Mouse (Mus musculus): ENCODE measurements around the gene Gm13420. TPM values are rescaled to one million over a fixed set of nuclear protein-coding genes. Genes with fewer than 3 reads are reported as not detected.
"Not testable (repeated sequence)": the region's sequence is repeated elsewhere in the genome, so short reads cannot be mapped to it uniquely, and the experiment has no call there.

Gm13420 gene
- polyA plus RNA-seq, 2 experiments from 2014 or later = 0.30 TPM; not detected in 1

DNA sequence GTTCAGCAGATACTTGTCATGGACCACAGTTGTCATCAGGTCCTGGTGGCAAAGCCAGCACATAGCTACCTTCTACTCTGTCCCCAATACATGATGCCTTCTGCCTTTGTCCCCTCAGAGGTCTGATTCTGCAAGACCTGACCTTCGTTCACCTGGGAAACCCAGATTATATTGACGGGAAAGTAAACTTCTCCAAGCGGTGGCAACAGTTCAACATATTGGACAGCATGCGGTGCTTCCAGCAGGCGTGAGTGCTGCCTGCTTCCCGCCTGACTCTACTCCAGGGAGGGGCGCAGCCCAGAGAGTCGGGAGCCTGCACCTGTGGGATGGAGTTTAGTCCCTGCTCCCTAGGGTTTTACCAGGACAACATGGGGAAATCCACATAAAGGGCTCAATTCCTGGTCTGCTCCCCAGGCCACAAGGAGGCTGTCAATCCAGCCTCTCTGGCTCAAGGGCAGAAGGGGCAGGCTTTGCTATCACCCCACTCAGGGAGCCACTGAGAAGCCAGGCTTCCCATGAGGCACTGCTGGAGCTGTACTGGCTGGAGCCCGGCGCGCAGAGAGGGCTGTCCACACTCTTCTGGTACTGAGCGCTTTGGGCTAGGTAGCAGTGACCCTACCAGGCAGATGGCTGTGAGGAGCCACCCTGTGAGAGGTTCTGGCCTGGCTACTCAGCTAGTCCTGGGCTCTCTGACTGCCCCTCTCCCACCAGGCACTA, 14.1 kb downstream of the Gm13420 start:
- ATAC-seq = no peak

DNA sequence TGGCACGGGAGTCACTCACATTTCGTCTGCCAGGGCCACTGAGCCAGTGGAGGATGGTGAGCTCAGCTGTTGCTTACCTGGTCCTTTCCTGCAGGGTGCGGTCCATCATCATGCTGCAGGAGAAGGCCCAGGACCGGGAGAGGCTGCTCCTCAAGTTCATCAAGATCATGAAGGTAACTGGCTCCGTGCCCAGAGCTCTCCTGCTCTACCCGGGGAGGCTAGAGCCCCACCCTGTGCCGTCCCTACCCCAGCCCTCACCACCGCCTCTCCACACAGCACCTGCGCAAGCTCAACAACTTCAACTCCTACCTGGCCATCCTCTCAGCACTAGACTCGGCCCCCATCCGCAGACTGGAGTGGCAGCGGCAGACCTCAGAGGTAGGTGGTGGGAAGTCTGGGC, 15.8 kb downstream of the Gm13420 start:
- no peak for ATAC-seq

DNA sequence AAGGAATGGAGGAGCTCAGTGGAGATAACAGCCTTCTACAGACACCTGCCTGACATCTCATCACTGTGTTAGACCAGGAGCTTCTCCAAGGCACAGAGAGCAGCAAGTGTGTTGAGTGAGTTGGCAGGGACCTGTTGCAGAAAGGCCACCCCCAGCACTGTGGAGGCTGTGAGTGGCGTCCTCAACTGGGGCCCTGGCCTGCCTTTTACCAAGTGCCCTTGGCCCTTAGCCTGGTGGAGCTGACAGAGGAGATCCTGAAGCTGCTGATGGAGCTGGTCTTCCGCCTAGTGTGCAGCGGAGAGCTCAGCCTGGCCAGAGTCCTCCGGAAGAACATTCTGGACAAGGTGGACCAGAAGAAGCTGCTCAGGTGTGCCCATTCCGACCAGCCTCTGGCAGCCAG, 18.1 kb downstream of the Gm13420 start:
- no peak for ATAC-seq

DNA sequence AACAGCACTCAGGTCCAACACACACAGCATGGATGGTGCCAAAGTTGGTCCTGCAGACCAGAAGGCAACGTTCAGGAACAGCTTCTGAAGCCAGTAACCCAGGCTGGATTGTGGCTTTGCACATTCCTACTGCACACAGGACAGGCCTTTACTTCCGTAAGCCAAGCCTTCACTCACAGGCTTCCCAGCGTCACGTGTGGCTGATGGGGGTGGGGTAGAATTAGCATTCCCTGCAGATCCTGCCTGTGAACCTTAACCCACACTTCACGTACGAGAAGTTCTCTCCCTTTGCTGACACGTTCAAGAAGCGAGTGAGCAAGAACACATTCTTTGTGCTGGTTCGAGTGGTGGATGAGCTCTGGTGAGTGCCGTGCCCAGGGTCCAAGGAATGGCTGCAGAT, 18.9 kb downstream of the Gm13420 start:
- no peak for ATAC-seq

DNA sequence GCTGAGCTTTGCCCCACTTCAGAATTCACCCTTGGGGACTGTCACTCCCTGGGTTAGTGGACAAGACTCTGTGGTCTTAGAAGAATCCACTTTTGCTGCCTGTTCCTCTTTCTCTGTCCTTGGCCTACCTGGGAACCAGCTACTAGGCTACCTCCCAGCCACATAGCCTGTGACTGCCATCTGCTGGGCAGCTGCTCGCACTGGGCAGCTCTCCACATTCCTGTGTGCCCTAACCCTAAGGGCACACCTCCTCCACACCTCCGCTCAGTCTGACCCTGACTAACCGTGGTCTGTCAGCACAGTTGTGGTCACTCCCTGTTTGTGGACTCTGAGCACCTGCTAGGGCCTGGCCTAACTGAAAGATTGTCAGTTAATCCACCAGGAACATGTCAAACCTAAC, 19.9 kb downstream of the Gm13420 start:
- ATAC-seq = no peak

DNA sequence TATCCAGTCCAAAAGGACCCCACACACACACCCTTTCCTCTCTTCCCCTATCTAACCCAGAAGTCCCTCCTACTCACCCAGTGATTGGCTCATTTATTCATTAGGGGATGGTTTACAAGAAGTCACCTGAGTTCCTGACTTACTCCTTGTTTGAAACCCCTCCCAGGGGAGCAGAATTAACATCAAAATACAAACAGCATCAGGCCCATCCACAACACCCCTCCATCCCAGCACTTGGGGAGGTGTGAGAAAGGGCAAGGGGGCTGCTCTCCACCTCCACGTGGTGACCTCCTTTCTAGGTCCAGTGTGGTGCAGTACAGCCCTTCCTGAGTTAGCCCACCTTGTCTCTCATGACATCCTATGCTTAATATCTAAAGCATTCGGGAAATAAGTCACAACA, 22.0 kb downstream of the Gm13420 start:
- ATAC-seq = no peak

DNA sequence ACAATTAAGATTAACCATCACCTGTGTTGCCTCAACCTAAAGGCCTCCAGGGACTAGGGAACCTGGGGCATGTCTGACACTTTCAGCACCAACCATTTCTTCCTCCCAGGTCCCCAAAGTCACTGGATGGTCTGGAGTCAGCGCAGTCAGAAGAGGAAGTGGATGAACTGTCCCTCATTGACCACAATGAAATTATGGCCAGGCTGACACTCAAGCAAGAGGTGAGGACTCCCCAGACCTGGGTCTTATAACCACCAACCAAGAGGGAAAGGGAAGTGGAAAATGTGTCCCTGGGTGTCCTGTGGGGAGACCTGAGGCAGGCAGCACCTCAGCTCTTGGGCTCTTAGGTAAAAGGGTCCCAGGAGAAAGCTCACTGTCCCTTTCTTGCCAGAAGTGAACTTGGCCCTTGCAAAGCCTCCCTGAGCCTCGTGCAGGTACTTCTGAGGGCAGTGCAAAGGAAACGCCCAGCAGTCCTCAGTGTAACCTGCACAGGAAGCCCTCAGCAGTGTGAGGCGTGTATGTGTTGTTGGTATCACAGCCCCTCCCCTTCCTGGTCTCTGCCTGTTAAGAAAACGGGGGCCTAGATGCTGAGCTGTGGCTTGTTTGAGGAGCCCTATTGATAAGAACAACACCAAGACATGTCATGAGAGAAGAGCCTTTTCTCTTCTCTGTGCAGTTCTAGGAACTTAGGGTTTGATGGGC, 26.7 kb downstream of the Gm13420 start:
- peak; percentile 86 for ATAC-seq

DNA sequence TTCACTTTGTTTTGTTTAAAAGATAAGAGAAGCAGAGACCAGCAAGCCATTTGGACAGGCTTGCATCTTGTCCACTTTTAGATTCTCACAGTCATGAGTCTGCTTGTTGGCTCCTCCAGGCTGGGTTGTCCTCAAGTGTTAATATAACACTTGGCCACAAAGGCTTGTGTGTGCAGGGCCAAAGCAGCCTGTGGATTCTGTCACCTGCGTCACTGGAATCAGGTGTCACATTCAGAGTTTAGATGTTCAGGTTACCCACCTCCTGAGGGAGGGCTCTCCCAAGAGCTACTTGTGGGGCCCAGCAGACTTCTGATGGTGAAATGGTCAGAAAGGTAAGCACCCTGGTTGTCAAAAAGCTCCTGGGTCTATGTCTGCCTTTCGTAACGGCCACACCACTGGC, 28.4 kb downstream of the Gm13420 start:
- ATAC-seq = no peak

DNA sequence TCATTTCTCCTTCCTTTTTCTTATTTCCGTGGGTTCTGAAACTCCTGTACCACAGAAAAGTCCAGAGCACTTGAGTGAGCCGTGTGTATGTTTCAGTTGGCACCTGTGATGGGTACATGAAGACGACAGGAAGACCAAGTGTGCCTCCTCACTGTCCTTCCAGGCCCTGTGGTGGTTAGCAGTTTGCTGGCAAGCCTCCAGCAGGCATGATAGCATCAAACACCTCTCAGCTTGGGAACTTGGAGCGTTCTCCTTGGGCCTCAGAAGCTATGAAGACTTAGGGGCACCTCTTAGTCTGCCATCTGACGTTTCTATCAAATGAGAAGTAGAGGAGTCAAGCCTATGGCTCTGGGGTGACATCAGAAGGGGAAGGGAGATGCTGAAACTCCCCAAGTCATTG, 32.9 kb downstream of the Gm13420 start:
- ATAC-seq = no peak

DNA sequence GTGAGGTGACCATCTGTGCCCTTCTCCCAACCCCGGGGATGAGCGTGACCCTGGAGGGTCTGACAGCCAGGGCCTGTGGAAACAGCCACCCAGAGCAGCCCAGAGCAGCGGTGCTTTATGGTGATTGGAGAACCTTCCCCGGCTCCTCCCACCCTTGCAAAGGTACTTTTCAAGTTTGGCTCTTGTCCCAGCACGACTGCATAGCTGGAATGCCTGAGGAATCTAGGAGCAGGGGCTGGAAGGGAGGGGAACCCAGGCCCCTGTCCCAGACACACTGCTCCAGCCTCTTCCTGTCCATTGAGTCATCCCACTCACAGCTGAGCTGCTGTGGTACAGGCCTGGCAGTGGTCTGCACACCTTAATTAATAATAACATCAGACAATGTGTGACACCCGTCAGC, 34.8 kb downstream of the Gm13420 start:
- ATAC-seq = no peak

DNA sequence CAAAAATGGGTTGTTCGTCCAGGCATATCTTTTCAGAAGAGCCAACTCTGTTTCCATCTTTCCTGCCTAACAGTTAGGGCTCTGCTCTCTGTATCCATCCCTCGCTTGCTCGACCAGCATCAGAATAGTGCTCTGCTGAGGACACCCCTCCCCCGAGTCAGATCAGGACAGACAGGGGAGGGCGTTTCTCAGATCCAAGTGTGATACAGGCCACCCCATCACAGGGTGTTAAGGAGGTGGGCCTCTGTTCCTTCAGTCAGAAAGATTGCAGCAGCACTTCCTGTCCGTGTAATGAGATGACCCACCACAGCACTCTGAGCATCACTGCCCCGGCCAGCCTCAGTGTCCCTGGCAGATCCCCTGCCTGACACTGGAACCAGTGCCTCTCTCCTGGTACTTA, 35.3 kb downstream of the Gm13420 start:
- ATAC-seq = no peak

DNA sequence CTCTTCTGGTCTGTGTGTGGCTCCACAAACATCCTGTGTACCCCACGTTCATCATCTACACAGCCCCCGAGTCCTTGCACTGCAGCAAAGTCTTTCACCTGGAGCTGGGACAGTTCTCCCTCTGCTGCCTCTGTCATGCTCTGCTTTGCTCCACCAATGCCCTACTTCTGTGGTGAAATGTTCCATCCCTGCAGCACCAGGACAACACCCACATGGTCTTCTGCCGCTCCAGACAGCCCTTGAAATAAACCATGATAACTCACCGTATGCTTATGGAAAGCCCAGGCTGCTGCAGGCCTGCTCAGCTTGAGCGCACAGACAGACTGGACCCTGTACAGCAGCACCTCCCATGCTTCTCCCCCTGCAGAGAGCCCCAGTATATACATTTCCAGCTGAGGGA, 37.4 kb downstream of the Gm13420 start:
- no peak for ATAC-seq

DNA sequence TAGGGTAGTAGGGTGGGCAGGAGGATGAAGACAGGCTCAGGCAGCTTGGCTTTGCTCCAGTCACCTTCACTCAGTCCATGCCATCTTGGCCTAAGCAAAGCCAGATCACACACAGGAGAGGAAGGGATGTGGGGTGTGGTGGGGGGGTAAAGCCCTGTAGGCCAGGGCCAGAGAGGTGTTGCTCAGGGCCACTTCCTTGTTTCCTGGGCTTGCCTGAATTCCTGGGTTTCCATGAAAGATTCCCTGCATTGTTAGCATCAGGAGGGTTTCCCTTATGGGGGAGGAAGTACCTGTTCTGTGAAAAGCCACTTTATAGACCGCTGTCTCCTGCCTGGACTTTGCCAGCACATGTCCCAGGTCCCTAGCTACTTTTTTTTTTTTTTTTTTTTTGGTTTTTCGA, 38.0 kb downstream of the Gm13420 start:
- ATAC-seq = no peak

DNA sequence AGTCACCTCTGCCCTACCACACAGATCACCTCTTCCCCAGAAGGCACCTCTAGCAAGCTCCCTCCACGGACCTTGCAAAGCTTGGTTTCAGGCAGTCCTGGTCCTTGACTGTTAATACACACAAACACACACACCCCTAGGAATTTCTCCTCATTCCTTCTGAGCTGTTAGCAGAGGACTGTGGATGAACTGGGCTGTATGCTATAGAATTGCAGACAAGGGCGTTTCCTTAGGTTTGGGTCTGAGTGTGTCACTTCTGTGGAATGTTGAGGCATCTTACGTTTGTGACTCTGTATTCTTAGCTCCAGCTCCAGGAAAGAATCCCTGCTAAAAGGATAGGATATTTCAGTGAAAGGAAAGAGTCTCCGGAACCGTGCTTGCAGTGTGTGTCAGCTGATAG, 39.6 kb downstream of the Gm13420 start:
- ATAC-seq = no peak

DNA sequence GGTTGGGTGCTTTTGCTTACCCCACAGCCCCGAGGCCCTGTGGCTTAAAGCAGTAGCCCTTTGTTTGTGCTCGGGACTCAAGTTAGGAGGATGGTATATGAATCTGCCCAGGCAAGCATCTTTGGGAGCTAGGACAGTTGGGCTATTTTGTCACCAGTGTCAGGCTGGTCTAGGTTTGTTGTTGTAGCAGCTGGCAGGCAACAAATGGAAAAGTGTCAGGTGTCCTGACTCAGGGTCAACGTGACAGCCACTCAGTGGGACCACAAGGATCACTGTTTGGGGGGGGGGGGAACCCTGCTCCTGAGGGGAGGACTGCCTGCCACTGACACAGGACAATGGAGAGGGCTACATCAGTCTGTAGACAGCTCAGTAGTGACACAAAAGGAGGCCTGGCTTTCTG, 40.4 kb downstream of the Gm13420 start:
- no peak for ATAC-seq

DNA sequence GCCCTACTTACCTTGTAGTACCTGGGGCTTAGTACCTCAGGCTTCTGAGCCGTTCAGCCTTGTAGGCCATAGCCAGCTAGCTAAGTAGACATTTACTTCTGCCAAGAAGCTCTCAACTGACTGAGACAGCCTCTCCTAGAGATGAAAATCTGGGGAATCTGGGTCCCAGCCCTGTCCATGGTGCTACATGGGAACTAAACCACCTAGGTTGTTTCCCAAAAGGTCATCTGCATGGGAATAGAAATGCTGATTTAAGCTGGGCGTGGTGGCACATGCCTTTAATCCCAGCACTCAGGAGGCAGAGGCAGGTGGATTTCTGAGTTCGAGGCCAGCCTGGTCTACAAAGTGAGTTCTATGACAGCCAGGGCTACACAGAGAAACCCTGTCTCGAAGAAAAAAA, 43.3 kb downstream of the Gm13420 start:
- not testable (repeated sequence) for ATAC-seq

DNA sequence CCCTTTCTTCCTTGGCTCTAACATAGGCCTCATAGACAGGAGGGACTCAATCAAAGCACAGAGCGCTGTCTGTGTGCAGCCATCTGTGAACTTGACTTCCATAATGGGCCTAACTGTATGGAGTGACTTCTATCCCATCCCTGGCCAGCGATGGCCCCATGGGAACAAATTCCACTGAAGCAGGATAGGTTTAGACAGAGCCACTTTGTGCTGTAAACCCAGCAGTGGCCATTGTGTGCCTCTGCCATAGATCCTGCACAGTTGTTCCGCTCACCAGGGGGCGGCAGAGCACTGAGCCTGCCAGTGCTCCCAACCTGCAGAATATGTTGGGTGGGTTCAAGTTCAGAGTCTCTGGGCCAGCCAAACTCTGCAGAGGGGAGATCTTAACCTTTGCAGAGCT, 43.8 kb downstream of the Gm13420 start:
- ATAC-seq = no peak

DNA sequence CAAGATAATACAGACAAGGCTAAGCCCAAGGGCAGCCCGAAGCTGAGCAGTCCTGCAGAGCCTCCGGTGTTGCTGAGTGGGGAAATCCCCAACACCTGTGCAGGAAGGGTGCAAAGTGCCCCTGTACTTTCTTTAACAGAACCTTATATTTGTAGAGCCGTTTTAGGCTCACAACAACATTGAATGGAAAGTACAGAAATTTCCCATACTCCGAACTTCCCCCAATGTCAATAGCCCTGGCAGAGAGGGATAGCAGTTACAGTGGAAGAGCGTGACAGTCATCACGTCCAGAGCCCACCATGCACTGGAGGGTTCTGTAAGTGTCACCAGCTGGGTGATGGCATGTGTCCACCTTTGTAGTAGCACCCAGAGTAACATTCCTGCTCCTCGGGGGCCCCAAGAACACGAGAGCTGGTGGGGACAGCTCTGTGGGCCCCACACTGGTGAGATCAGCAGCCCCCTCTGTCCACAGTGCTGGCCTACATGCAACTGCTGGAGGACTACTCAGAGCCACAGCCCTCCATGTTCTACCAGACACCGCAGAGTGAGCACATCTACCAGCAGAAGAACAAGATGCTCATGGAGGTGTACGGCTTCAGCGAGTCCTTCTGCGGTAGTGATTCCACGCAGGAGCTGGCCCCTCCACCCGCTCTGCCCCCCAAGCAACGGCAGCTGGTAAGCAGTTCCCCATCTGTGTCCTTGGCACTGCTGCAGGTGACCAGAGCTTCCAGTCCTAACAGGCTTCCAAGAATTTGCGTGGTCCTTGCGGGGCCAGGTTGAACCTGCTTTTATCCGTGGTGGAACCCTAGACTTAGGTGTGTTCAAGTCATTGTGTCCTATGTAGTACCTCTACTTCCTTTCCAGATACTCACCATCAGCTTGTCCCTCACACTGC, 44.5 kb downstream of the Gm13420 start:
- peak; percentile 84 for ATAC-seq

DNA sequence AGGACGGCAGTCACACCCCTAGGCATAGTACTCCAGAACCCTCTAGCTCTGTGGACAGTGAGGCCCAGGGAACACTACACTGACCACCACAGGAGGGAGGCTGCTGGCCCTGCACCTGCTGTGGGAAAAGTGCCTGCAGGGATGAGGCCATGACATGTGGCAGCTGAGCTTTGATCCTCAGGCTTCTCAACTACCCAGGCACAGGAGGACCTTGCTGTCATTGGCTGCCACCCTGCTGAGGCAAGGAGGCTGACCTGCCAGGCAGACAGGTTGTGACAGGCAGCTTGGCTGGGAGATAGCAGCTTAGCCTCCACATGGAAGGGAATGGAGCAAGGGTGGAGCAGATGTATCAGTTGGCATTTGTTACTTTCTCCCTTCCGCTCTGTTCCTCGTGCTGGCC, 46.0 kb downstream of the Gm13420 start:
- no peak for ATAC-seq

DNA sequence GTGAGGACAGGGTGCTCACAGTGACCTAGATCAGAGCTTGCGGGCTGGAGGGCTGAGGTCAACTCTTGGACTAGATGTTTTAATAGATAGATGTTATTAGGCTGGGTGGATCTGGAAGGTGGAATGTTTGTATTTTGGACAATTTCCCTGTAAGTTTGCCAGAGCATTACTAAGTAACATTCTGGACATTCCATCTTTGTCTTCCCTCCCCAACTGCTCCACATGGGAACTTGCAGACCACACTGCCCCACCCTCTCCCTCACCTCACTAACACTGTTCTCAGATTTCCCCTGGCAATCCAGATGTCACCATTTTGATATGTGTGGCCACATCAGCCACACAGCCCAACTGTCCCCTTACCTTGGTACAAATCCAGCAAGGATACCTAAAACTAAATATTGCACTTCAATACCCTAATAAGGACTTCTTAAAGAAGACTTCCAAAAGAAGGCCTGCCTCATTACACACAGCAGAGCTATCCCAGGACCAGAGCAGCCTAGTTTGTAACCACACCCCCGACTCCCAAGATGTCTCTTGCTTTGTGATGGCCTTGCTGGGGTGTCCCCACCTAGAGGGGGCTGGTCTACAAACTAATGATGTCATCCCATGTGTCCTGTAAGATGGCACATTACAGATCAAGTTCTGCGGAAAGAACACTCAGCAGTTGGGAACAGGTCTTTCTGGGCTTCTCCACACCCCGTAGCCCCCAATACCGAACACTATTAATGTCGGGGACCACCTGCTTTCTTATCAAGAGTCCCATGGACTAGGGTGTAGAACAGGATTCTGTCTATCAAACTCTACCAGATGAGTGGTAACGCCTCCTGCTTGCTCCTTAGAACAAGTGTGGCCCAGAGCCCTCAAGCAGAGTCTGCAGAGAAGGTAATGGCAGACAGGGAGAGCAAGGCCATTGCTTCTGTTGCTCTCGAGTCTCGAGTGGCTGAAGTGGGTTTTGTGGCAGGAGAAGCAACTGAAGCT, 48.1 kb downstream of the Gm13420 start:
- no peak for ATAC-seq

DNA sequence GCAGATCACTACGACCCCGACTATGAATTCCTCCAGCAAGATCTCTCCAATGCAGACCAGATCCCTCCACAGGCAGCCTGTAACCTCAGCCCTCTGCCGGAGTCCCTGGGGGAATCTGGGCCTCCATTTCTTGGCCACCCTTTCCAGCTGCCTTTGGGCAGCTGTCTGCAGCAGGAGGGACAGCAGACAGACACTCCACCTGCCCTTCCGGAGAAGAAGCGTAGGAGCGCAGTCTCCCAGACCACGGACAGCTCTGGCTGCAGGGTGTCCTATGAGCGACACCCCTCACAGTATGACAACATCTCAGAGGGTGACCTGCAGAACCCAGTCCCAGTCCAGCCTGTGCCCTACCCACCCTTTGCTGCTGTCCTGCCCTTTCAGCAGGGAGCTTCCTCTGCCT, 49.3 kb downstream of the Gm13420 start:
- ATAC-seq = no peak

DNA sequence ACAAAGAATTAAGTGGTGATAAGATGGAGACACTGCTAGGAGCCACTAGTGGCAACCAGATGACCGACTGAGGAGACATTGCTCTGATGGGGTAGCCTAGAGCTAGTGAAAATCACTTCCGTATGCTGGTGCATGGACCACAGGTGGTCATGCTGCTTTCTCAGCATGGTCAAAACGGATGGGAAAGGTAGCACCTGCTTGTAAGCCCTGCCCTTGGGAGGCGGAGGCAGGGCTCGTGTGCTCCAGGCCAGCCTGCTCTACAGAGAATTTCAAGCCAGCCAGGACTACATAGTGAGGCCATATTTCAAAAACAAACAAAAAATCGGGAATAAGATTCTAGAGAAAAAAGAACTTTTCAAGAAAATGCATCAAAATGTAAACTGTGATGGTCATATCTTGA, 50.1 kb downstream of the Gm13420 start:
- ATAC-seq = no peak
